Mouse (Mus musculus): Measurements from ENCODE around the gene Mcu. TPM values are rescaled to one million over a fixed set of nuclear protein-coding genes. Genes with fewer than 3 reads are reported as not detected.

Mcu gene
- polyA plus RNA-seq, 1 experiment from 2014 or later = 19.5 TPM

DNA sequence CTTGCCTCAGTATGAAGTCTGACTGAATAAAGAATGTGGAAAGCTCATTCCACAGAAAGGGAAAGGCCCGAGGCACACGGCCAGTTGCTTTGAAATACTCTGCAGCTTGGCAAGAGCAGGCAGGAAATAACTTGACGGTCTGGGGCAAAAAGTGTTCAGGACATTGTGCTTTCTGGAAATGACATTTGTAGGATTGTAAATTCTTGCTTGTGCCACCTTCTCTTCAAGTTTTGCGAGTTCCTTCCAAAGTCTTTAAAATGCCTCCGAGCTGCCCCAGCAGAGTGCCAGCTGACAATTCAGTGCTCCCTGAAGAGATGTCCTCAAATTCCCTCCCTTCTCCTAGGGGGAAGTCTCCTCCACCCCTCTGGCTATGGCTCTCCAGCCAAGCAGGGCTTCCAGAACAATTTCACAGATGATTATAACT, 177.0 kb downstream of the Mcu start:
- Histone ChIP-seq H3K4me1 (replicated peaks) (peaks cover 4% of the 10 kb centered on the region; the same call in 1 of the 2 replicates), H3K27ac (no peak overlapping the region), H3K4me3 (replicated peaks) (no peak overlapping the region), H3K9ac (replicated peaks) (no peak overlapping the region), H3K9me3 (no peaks in the 10 kb centered on the region), H3K36me3 (no peaks in the 10 kb centered on the region), H3K27me3 (no peaks in the 10 kb centered on the region), H3K4me2 (replicated peaks) (no peak overlapping the region)
- no peak for ATAC-seq
- WGBS = 77% methylated on average over 5 of the region's 5 CpGs

GRCm38 (mm10) chr10:59438651-59439050, 177.8 kb downstream of the Mcu start:
- H3K9me3 ChIP-seq = no peaks in the 10 kb centered on the region
- H3K27ac ChIP-seq = no peak overlapping the region
- no peak overlapping the region for H3K4me3 ChIP-seq (replicated peaks)
- H3K4me1 ChIP-seq (replicated peaks) = no peaks in the 10 kb centered on the region
- H3K4me2 ChIP-seq (replicated peaks) = no peak overlapping the region
- ATAC-seq = no peak
- no peaks in the 10 kb centered on the region for H3K36me3 ChIP-seq
- WGBS = 94% methylated on average over 12 of the region's 12 CpGs
- no peaks in the 10 kb centered on the region for H3K27me3 ChIP-seq
- H3K9ac ChIP-seq (replicated peaks) = no peak overlapping the region

DNA sequence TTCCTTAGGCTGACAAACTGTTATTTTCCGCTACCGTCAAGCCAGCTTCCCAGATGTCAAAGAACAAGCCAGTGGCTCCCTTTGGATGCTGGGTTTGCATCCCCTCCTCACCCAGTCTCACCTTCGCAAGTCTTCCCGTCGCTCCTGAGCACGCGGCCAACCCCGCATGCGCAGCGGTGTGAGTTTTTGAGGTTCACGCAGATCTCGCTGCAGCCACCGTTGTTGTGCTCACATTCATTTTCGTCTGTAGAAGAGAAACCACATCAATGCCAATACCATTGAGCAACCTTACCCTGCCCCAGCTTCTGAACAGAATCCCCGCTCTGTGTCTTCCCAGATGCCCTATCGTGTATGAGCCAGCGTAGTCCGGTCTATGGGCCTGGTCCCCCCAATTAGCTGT, 180.7 kb downstream of the Mcu start:
- no peaks in the 10 kb centered on the region for H3K36me3 ChIP-seq
- no peak overlapping the region for H3K27ac ChIP-seq
- H3K4me1 ChIP-seq (replicated peaks) = no peaks in the 10 kb centered on the region
- ATAC-seq = no peak
- H3K27me3 ChIP-seq = no peaks in the 10 kb centered on the region
- 96% methylated on average over 18 of the region's 18 CpGs for WGBS
- no peak overlapping the region for H3K4me2 ChIP-seq (replicated peaks)
- no peak overlapping the region for H3K9ac ChIP-seq (replicated peaks)
- no peak overlapping the region for H3K4me3 ChIP-seq (replicated peaks)
- H3K9me3 ChIP-seq = no peaks in the 10 kb centered on the region

GRCm38 (mm10) chr10:59430701-59431218, 185.7 kb downstream of the Mcu start:
- Histone ChIP-seq H3K36me3 (no peaks in the 10 kb centered on the region), H3K27ac (no peak overlapping the region), H3K4me3 (replicated peaks) (no peak overlapping the region), H3K4me2 (replicated peaks) (no peak overlapping the region), H3K4me1 (replicated peaks) (no peaks in the 10 kb centered on the region), H3K9ac (replicated peaks) (no peak overlapping the region), H3K9me3 (no peaks in the 10 kb centered on the region), H3K27me3 (no peaks in the 10 kb centered on the region)
- ATAC-seq = no peak
- 82% methylated on average over 6 of the region's 6 CpGs for WGBS

DNA sequence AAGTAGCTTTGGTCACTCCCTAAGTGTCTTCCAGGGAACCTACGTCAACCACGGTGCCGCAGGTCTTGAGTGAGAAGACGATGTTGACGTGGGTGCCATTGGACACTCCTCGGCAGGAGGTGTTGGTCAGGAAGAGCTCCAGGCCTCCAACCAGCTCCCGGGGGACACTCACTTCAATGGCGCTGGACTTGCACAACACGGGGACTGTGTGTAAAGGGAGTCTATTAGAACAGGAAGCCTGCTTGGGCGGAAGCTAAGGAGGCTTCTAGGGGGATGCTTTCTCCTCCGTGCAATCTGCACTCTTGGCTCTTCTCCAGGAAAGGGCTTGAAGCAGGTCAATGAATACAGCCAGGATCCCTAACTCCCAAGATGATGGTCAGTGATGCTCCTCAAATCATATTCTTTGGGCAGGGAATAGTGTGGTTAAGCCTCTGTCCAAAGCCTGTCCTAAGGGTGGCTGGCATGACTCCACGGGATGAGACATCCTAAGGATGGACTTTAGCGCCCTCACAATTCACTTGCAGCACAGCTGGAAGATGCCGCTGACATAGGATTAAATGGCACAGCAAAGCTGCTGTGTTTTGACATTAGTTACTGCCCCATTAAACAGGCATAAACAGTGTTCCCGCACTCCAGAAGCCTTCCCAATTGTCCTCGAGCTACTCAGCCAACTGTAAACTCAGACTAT, 186.9 kb downstream of the Mcu start:
- Histone ChIP-seq H3K36me3 (no peaks in the 10 kb centered on the region), H3K9me3 (no peaks in the 10 kb centered on the region), H3K9ac (replicated peaks) (no peak overlapping the region), H3K4me2 (replicated peaks) (no peak overlapping the region), H3K4me1 (replicated peaks) (no peaks in the 10 kb centered on the region), H3K4me3 (replicated peaks) (no peak overlapping the region), H3K27ac (no peak overlapping the region), H3K27me3 (no peaks in the 10 kb centered on the region)
- no peak for ATAC-seq
- 87% methylated on average over 16 of the region's 16 CpGs for WGBS

DNA sequence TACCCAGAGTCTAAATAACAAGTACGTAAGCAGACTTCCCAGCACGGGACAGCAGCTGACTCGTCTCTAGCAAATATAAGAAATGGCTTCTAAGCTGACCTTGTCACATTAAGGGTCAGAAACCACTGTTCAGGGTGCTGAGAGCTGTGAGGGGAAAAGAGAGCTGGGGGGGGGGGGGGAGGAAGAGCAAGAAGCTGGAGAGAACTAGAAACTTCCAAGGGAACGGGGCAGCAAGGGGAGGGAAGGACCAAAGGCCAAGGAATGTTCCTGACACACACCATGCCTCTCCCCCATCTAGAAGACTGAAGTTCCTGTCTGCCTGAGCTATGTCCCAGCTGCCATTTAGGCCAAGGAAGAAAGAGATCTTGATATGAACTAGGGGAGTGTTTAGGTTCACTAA, 190.1 kb downstream of the Mcu start:
- Histone ChIP-seq H3K27ac (no peak overlapping the region), H3K9ac (replicated peaks) (no peak overlapping the region), H3K27me3 (no peaks in the 10 kb centered on the region), H3K36me3 (no peaks in the 10 kb centered on the region), H3K4me1 (replicated peaks) (no peaks in the 10 kb centered on the region), H3K9me3 (no peaks in the 10 kb centered on the region), H3K4me2 (replicated peaks) (no peak overlapping the region), H3K4me3 (replicated peaks) (no peak overlapping the region)
- 85% methylated on average over 4 of the region's 4 CpGs for WGBS
- ATAC-seq = no peak

GRCm38 (mm10) chr10:59425369-59425768, 191.1 kb downstream of the Mcu start:
- no peaks in the 10 kb centered on the region for H3K9me3 ChIP-seq
- H3K4me3 ChIP-seq (replicated peaks) = no peak overlapping the region
- no peak for ATAC-seq
- H3K4me2 ChIP-seq (replicated peaks) = no peak overlapping the region
- no peak overlapping the region for H3K9ac ChIP-seq (replicated peaks)
- H3K27me3 ChIP-seq = no peaks in the 10 kb centered on the region
- WGBS = 91% methylated on average over 7 of the region's 7 CpGs
- H3K4me1 ChIP-seq (replicated peaks) = no peaks in the 10 kb centered on the region
- H3K27ac ChIP-seq = no peak overlapping the region
- H3K36me3 ChIP-seq = no peaks in the 10 kb centered on the region

DNA sequence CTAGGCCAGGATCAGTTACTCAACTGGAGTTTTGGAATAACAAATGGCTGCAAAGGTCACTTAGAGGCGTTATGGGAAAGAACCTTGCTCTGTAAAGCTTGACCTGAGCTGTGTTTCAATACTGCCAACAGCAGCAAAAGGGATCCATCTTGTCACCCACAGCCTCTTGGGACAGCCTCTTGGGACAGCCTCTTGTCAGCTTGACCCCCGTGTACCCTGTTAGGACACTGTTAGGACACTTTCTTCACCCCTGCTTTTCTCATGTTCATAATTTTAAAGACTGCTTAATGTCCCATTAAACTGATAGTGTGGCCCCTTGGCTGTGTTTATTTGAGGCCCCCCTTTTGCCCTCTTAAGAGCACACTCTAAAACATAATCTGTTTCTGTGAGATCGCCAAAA, 192.0 kb downstream of the Mcu start:
- Histone ChIP-seq H3K4me1 (replicated peaks) (no peaks in the 10 kb centered on the region), H3K4me3 (replicated peaks) (no peak overlapping the region), H3K4me2 (replicated peaks) (no peak overlapping the region), H3K27ac (no peak overlapping the region), H3K9ac (replicated peaks) (no peak overlapping the region), H3K27me3 (no peaks in the 10 kb centered on the region), H3K9me3 (no peaks in the 10 kb centered on the region), H3K36me3 (no peaks in the 10 kb centered on the region)
- ATAC-seq = no peak
- WGBS = 90% methylated on average over 3 of the region's 3 CpGs

DNA sequence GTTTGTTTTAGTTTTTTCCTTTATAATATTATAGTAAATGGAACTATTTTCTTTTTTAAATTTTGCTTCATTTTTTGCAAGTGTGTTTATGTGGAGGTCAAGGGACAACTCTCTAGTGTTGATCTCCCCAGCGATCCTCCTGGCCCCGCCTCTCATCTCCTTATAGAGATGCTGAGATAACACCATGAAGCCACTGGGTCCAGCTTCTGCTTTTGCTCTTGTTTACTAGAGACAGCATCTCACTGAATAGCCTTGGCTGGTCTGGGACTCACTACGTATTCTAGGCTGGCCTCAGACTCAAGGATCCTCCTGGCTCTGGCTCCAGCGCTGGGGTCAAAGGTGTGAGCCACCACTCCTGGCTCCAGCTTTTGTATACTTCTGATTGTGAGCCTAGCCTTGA, 197.0 kb downstream of the Mcu start:
- no peaks in the 10 kb centered on the region for H3K27me3 ChIP-seq
- H3K36me3 ChIP-seq = no peaks in the 10 kb centered on the region
- no peaks in the 10 kb centered on the region for H3K4me1 ChIP-seq (replicated peaks)
- no peak overlapping the region for H3K4me3 ChIP-seq (replicated peaks)
- WGBS = 94% methylated on average over 4 of the region's 4 CpGs
- H3K27ac ChIP-seq = no peak overlapping the region
- no peak overlapping the region for H3K4me2 ChIP-seq (replicated peaks)
- no peak for ATAC-seq
- H3K9ac ChIP-seq (replicated peaks) = no peak overlapping the region
- no peaks in the 10 kb centered on the region for H3K9me3 ChIP-seq

GRCm38 (mm10) chr10:59416623-59417022, 199.9 kb downstream of the Mcu start:
- Histone ChIP-seq H3K27me3 (no peaks in the 10 kb centered on the region), H3K4me3 (replicated peaks) (no peak overlapping the region), H3K4me2 (replicated peaks) (no peak overlapping the region), H3K9ac (replicated peaks) (no peak overlapping the region), H3K4me1 (replicated peaks) (no peaks in the 10 kb centered on the region), H3K36me3 (no peaks in the 10 kb centered on the region), H3K27ac (no peak overlapping the region), H3K9me3 (no peaks in the 10 kb centered on the region)
- ATAC-seq = no peak
- WGBS = 91% methylated on average over 3 of the region's 3 CpGs

DNA sequence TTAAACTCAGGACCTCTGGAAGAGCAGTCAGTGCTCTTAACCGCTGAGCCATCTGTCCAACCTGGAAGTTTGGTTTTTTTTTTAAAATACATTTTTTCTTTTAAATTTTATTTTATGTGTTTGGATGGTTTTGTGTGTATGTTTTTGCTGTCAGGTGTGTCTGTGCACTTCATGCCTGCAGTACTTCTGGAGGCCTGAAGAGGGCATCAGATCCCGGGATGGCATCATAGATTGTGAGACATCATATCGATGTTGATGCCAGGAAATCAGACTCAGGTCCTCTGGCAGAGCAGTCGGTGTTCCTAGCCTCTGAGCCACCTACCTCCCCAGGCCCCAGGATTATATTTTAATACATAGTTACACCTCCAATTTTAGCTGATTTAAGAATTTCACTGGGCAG, 202.8 kb downstream of the Mcu start:
- no peaks in the 10 kb centered on the region for H3K36me3 ChIP-seq
- no peak overlapping the region for H3K9ac ChIP-seq (replicated peaks)
- no peak overlapping the region for H3K4me2 ChIP-seq (replicated peaks)
- H3K27me3 ChIP-seq = no peaks in the 10 kb centered on the region
- no peaks in the 10 kb centered on the region for H3K9me3 ChIP-seq
- 89% methylated on average over 4 of the region's 4 CpGs for WGBS
- no peaks in the 10 kb centered on the region for H3K4me1 ChIP-seq (replicated peaks)
- ATAC-seq = no peak
- no peak overlapping the region for H3K4me3 ChIP-seq (replicated peaks)
- H3K27ac ChIP-seq = no peak overlapping the region

GRCm38 (mm10) chr10:59410264-59410663, 206.2 kb downstream of the Mcu start:
- whole genome bisulfite sequencing = 82% methylated on average over 12 of the region's 12 CpGs
- Histone ChIP-seq H3K9ac (replicated peaks) (no peak overlapping the region), H3K36me3 (no peaks in the 10 kb centered on the region), H3K27ac (no peak overlapping the region), H3K9me3 (no peaks in the 10 kb centered on the region), H3K27me3 (no peaks in the 10 kb centered on the region), H3K4me1 (replicated peaks) (no peaks in the 10 kb centered on the region), H3K4me3 (replicated peaks) (no peak overlapping the region), H3K4me2 (replicated peaks) (no peak overlapping the region)
- no peak for ATAC-seq

GRCm38 (mm10) chr10:59408499-59408898, 208.0 kb downstream of the Mcu start:
- no peak for ATAC-seq
- Histone ChIP-seq H3K9ac (replicated peaks) (no peak overlapping the region), H3K27me3 (no peaks in the 10 kb centered on the region), H3K9me3 (no peaks in the 10 kb centered on the region), H3K4me1 (replicated peaks) (no peaks in the 10 kb centered on the region), H3K4me3 (replicated peaks) (no peak overlapping the region), H3K27ac (no peak overlapping the region), H3K36me3 (no peaks in the 10 kb centered on the region), H3K4me2 (replicated peaks) (no peak overlapping the region)
- 80% methylated on average over 6 of the region's 6 CpGs for WGBS
